Mouse (Mus musculus) C2C12 (cell line): Measurements from ENCODE around the gene Hspa12a.

ENCODE experiments used
- CTCF ChIP-seq: IDR thresholded peaks from one replicate; pipeline ENCODE4 v1.5.1; 2011; ENCODE audit not compliant: control insufficient read depth, insufficient read depth, insufficient read length
- MAX ChIP-seq: IDR thresholded peaks from one replicate; pipeline ENCODE4 v1.6.1; 2011; ENCODE audit warnings: mild to moderate bottlenecking, control low read depth
- MYOD1 ChIP-seq: IDR thresholded peaks from one replicate; pipeline ENCODE4 v1.6.1; 2011; ENCODE audit warnings: low read depth; ENCODE audit not compliant: control insufficient read depth, insufficient read length
- USF1 ChIP-seq: IDR thresholded peaks from one replicate; pipeline ENCODE4 v1.6.1; 2011; ENCODE audit warnings: low read depth, mild to moderate bottlenecking, control low read depth, moderate library complexity

DNA sequence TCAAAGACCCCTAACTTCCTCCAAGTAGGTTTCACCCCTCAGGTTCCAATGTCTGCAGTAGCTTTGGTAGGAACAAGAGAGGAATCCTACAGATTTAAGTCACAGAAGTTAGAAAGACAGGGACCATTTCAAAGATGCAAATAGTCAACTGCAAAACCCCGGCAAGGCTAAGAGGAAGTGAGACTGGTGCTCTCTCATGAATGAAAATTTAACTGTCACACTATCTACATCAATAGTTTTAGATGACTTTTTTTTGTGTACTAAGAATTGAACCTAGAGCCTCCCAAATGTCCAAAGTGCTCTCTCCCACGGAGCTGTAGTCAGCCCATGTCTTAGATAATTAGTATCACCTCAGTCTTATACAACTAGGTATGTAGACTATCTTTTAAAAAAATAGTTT, 110.5 kb downstream of the Hspa12a start:
- TF ChIP-seq CTCF: no peak
- no peak for TF ChIP-seq USF1
- no peak for TF ChIP-seq MAX
- TF ChIP-seq MYOD1: no peak
